Mouse (Mus musculus) layer of hippocampus, adult 9-10 months (tissue): ENCODE data around the gene Gm20877.
"Not testable (repeated sequence)": the region's sequence is repeated elsewhere in the genome, so short reads cannot be mapped to it uniquely, and the experiment has no call there.

Source experiments
- DNase-seq: peaks from one replicate; pipeline ENCODE4 v3.0.0; 2022; ENCODE audit warnings: low spot score

The Gm20877 gene

DNA sequence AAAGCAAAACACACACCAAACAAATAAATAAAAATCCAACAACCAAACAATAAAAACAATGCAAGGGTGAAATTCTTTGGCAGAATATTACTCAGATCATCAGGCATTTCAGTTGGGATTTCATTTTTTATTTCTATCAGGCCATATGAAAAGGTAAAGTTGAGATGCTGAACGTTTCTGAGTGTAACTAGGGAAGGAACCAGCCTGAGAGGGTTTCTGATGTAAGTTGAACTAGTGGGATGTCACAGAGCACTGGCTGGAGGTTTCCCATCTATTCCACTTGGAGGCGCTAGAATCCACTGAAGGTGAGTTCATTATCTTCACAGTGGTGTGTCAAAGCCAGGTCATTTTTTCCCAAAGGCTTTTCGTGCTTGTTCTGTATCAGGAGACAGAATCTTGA, at the start of gene Gm20877:
Gm20877 (plus strand) TSS at position 301 of the 400 bp plus-strand sequence.
- not testable (repeated sequence) for DNase-seq
